Mouse (Mus musculus): ENCODE data around the gene E330009J07Rik. TPM values are rescaled to one million over a fixed set of nuclear protein-coding genes. Genes with fewer than 3 reads are reported as not detected.

The E330009J07Rik gene
- total RNA-seq, 2 experiments from 2014 or later, result 1.8 to 2.0 TPM

DNA sequence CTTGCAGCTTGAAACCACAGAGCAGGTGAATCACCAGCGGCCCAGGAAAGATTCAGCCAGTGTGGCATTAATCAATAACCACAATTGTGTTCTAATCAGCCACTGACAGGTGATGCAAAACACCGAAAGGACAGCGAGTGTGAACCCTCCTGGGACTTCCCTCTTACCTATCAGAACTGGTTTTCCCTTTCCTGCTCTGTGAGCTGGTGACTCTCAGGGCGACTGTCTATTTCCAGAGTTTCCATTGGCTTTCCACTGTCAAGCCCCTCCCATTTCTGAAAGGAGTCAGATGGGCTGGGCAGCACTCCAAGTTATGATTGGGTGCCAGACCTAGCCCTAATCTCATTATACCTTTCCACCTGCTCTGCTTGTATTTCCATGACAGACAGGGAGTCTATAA is 4.6 kb downstream of the E330009J07Rik start:
- intact Hi-C loops (cut with DNase I; ENCODE audit: low total_unique reads), result no loop called here
- DNase-seq, result no peak

DNA sequence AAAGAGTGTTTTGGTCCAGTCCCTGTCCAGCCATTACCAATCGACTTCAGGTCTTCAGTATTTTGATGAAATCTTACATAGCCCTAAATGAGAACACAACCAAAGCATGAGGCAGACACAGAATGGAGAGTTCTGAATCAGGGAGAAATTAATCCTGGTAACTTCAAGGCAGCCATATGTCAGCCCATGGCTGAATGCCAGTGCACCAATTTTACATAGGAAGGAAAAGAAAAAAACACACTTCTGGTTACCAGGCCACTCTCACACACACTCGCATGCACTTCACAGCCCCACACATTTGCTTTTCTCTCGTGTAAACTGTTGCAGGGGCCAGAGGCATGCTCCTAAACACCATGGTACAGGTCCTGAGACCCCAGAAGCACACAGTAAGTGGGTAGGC is 5.1 kb downstream of the E330009J07Rik start:
- DNase-seq, result no peak
- intact Hi-C loops (cut with DNase I; ENCODE audit: low total_unique reads), result no loop called here

DNA sequence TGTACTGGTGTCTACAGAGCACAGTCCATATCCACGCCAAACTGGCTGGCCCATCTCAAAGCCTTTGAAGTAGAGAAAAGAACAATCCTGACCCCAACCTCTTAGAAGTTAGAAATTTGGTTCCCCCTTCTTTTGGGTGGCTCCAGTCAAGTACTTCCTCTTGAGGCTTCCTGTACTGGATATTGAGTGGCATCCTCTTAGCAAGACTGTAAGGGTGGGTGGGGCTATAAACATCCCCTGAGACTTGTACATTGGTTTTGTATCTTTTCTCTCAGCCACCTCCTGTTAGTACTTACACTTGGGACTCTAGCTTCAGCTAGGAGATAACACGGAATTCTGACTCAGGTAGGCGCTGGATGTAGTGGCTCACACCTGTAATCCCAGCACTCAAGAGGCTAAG is 5.7 kb downstream of the E330009J07Rik start:
- no peak for DNase-seq
- intact Hi-C loops (cut with DNase I; ENCODE audit: low total_unique reads), result no loop called here

DNA sequence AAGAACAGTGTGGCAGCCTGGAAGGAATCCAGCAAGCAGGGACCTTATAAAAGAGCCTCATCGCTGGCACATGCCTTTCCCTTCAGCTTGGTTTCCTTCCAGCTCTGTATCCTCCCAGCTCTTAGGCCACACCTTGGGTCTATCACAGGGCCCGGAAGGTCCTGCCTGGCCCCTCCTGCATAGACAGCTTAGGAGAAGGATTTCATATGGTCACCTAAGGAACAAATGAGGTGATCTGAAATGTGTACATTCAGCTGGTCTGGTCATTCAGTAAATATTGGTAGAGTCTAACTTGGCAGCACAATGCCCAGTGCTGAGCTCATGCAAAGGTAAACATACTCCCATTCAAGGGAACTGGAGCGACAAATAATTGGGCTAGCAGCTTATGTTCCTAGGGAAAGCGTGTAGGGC is 6.4 kb downstream of the E330009J07Rik start:
- intact Hi-C loops (cut with DNase I; ENCODE audit: low total_unique reads), result no loop called here
- DNase-seq, result no peak

DNA sequence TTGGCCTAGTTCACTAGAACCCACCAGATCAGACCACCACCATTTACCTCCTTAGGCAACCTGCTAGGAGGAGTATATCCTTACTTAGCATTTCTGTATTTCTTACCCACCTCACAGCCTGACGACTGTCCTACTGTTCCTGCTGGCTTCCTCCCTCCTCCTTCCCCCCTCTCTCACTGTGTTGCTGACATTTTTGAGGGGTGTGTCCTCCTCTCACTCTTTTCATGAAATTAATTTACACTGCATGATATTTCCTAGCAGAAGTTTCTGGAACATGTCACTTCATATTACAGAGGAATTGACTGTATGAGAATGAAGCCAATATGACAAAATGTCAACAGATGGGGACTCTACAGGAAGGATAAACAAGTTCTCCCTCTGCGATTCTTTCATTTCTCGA is 7.2 kb downstream of the E330009J07Rik start:
- intact Hi-C loops (cut with DNase I; ENCODE audit: low total_unique reads), result no loop called here
- no peak for DNase-seq

DNA sequence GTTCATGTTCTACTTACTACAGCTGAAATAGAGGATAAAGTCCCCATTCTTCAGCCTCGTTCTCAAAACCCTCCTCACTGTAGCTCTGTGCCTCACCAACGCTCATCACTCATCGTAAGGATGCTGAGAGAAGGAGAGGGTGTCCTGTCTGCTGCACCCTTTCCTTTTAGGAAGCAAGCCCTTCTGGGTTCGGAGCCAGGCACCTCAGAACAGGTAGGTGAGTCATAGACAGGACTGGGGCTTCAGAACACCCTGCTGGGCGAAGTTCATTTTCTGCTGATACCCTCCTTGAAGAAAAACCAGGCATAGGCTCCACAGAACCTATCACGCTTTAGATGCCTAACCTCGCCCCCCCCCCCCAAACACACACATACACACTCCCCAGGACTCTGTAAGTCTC is 8.5 kb downstream of the E330009J07Rik start:
- intact Hi-C loops (cut with DNase I; ENCODE audit: low total_unique reads), result no loop called here

DNA sequence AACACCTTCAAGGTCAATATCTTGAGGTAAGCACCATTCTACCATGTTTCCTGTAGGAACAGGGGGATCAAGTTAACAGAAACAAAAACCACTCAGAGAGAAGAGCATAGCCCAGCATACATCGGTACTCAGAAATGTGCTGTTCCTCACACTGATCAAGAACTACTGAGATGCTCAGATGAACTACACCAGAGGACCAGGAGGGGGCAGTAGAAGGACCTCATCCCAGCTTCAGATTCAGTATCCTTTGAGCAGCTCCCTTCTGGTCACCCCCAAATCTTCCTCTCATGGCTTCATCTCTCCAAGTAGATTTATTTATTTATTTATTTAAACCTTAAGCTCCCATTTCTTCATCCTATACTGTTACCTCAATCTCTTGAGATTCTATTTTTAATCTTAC is 12.2 kb downstream of the E330009J07Rik start:
- intact Hi-C loops (cut with DNase I; ENCODE audit: low total_unique reads), result no loop called here
- DNase-seq, result no peak

More for the DNA sequence above, 8.5 kb downstream of the E330009J07Rik start:
- DNase-seq, result no peak

DNA sequence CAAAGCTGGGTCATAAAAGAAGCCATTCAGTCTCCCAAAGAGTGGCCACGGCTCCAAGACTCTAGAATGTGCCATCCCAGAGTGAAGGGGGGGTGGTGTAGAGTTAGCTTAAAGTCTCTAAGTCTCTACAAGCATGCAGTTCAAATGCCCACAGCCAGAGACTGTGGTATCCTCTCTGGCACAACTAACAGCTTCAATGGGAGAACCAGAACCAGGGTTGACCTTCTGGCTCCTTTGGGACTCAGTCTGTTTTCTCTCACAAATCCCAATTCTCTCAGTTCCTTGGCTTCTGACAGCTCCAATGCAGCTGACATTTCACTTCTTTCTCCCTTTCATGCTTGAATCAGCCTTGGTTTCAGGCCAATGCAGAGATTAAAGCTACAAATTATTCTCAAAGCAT is 12.9 kb downstream of the E330009J07Rik start:
- intact Hi-C loops (cut with DNase I; ENCODE audit: low total_unique reads), result no loop called here
- no peak for DNase-seq

DNA sequence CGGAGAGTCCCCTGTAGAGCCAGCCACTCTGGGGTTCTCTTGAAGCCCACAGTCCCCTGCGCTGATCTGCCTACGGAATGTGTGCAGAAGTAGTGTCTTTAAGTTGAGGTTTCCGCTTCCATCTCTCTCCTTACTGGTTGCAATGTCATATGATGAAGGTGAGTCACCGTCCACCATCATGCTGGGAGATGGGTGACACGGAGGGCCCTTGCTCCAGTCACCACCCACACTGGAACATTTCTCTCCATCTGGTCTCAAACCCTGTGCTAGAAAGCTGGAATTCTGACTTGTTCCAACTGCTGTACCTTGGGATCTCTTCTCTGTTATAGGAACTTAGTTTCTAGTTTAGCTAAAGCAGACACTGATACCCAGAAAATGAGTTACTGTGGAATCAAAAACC is 14.8 kb downstream of the E330009J07Rik start:
- intact Hi-C loops (cut with DNase I; ENCODE audit: low total_unique reads), result no loop called here
- DNase-seq, result no peak

DNA sequence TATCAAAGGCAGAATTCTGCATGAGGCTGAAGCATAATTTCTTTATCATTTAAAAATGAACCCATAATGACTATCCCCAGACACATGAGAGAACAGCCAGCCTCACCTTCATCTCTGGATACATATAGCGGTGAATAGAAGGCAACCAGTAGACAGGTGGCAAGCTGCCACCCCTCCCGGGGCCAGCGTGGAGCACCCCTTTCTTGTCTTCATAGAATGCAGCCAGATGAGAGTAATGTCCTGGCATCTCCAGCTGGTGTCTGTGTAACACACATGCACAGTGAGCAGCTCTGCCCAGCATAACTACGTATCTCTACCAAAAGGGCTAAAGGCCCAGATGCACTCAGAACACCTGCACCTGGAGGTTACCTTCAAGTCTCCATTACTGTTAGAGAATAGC is 17.5 kb downstream of the E330009J07Rik start:
- no peak for DNase-seq
- intact Hi-C loops (cut with DNase I; ENCODE audit: low total_unique reads), result no loop called here

DNA sequence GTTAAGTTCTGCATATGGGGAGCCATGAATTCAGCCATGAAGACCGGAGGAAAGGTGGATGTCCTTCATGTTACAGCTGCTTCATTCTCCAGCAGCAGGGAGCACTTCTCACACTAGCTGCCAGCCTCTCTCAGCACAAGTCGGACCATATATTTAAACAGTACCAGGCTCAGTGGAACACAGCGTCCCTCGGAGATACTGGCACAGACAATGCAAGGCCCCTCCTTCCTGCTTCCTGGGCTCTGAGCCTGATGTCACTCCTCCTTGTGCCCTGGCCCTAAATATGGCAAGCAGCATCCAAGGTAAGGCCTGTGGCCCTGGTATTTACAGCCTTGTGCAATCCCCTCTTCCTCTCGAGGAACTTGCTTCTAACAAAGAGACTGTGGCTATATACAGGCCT is 20.1 kb downstream of the E330009J07Rik start:
- intact Hi-C loops (cut with DNase I; ENCODE audit: low total_unique reads), result no loop called here

DNA sequence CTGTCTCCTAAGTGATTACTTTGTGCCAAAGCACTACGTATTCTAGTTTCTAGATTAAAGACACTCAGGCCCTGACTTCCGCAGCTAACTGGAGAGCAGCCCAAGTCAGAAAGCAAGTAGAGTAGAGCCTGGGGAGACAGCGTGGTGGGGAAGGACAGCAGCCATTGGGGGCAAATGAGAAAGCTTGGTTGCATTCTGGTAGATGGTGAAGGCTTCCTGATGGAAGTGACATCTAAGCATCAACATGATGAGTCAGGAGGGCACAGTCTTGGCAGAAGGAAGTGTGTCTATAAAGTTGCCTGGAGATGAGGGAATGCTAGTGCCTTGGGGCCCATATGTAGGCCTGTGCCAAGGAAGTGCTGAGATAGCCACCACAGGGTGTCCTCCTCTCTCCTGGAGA is 22.4 kb downstream of the E330009J07Rik start:
- intact Hi-C loops (cut with DNase I; ENCODE audit: low total_unique reads), result no loop called here

More for the DNA sequence above, 20.1 kb downstream of the E330009J07Rik start:
- DNase-seq, result no peak

DNA sequence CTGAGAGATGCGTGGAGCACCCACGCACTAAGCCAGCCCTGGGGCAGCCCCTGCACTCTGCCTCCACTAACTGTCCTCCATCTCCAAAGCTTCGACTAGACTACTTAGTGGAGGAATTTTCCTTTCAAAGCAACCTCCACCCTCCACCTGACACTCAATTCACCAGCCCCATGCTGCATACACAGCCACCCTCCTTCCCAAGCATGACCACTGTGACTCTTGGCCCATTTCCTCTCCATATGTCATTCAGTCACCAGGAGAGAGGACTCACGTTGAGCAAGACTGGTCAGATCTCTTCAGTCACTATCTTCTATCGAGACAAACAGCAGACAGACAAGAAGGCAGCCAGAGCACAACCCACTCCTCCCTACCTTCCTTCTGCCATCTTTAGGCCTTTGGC is 22.9 kb downstream of the E330009J07Rik start:
- no peak for DNase-seq
- intact Hi-C loops (cut with DNase I; ENCODE audit: low total_unique reads), result no loop called here

More for the DNA sequence above, 22.4 kb downstream of the E330009J07Rik start:
- no peak for DNase-seq

DNA sequence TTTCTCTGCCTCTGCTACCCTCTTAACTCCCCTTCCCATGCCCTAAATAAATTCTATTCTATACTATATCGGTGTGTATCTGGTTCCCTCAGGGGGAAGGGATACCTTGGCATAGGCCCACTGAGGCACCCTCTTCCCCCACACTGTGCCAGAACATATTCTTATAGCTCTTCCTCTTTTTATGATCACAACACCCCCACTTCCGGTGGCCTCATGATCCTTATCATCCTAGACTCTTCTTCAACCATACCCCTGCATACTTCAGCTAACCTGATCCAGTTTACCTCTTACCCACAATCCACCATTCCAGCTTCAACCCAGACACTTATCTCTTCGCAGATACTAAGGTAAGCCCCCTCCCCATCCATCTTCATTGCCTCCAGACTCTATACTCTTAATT is 24.9 kb downstream of the E330009J07Rik start:
- no peak for DNase-seq

DNA sequence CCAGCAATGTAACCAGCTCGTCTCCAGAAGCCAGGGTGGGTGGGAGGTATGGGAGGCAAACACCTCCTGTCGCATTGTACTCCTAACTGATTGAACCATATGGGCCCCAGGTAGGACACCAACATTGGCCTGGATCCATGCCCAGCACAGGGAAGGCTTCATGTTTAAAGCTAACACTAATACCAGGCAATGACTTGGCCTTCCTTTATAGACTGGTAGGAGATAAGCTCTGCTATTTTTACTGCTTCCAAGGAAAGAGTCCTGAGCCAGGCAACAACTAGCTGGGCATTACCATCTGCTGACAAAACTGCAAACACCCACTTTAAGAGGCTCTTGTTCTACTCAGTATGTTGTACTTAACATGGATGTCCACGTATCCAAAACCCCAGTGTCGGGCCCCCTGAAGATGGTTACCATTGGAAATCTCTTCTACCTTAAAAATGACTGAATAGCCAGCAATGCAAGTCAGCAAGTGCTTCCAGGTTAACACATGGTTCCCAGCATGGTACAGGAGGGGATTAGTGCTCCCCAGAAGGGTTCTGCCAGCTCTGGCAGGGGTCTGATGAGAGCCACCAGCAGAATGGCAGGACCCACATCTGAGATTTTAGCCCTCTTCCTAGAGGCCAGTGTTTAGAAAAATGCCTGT is 32.2 kb downstream of the E330009J07Rik start:
- intact Hi-C loops (cut with DNase I; ENCODE audit: low total_unique reads), result no loop called here

More for the DNA sequence above, 24.9 kb downstream of the E330009J07Rik start:
- intact Hi-C loops (cut with DNase I; ENCODE audit: low total_unique reads), result no loop called here

DNA sequence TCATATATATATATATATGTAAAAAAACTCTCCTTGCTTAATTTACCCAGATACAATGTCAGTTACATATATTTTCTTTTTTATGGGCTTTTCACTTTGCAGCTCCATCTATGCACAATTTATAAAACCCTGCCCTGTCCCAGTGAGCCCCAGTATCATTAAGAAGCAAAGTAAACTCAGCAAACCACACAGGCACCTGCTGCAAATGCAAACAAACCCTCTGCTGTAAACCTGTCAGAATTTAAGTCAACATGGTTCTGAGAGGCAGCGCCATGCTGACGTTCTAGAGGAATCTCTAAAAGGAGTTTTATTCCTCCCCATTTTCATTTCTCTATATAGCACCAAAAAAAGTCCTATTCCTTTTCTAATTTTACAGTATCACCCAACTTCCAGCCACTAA is 33.9 kb downstream of the E330009J07Rik start:
- intact Hi-C loops (cut with DNase I; ENCODE audit: low total_unique reads), result no loop called here
- no peak for DNase-seq

More for the DNA sequence above, 32.2 kb downstream of the E330009J07Rik start:
- DNase-seq, result no peak

DNA sequence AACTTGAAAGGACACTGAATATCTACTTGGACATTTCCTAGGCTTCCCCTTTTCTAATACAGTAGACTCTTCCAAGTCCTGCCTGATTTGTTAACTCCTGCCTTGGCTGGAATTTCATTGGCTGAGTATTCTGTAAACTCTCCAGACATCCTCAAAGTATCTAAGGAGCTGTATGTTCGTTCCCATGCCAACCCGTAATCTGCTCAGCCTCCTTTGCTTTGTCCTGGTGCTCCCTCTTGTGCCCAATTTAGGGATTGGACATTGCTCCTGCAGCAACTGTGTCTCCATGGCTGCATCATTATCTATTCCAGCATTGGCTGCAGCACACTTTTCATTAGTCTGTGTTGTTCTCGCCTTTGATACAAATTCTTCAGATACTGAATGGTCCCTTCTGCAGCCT is 42.7 kb downstream of the E330009J07Rik start:
- intact Hi-C loops (cut with DNase I; ENCODE audit: low total_unique reads), result loop anchor here (10.0 kb wide), 1 partner anchor 158 kb away; no protein-coding TSS in a partner anchor
- DNase-seq, result peak; percentile 43

DNA sequence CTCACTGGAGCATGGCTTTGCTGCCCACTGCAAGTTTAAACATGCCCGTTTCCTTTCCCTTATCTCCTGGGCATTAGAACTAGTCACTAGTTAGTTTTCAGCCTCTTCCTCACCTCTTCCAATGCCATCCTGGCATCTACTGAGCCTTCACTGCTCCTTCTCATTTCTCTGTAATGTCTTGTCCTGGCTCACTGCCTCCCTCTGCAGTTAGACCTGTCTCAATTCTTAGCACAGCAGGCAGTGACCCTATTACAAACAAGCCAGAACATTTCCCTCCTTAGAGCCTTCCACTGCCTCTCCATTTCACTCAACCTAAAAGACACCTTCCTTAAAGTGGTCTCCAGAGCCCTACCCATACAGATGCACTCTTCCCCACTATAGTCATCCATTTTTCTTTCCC is 45.0 kb downstream of the E330009J07Rik start:
- DNase-seq, result no peak
- intact Hi-C loops (cut with DNase I; ENCODE audit: low total_unique reads), result loop anchor here (10.0 kb wide), 1 partner anchor 156 kb away; no protein-coding TSS in a partner anchor

DNA sequence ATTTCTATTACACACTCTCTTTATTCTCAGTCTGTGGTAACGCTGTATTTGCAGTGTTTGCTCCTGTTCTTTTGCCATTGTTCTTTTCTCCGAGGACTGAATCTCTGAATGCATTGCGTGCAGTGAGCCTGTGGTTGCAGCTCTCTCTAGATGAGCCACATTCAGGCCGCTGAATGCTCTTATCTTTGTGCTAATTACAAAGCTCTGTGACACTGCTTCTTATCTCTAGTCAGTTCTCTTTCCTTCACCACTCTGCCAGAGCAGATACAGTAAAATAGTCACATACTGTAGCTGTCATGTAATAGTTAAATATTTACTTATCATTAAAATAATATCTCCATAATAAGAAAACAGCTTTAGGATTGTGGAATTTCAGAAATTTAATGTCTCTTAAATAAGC is 47.3 kb downstream of the E330009J07Rik start:
- intact Hi-C loops (cut with DNase I; ENCODE audit: low total_unique reads), result no loop called here
- no peak for DNase-seq

DNA sequence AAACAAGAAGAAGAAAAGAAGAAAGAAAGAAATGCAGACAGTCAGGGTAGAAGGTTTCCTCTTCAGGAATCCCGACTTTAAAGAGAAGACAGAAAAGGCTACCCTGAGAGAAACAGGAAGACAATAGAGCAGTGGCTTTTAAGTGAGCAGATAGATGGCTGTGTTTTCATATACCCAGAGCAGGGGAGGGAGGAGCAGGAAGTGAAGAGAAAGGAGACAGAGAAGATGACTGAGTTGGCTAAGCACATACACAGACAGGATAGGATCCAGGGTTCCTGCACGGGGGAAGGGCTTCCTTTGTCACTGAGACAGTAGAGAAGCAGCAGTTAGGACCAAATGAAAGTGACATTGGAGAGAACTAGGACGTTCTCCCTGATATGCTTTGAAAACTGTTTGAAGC is 50.3 kb downstream of the E330009J07Rik start:
- DNase-seq, result no peak
- intact Hi-C loops (cut with DNase I; ENCODE audit: low total_unique reads), result no loop called here

DNA sequence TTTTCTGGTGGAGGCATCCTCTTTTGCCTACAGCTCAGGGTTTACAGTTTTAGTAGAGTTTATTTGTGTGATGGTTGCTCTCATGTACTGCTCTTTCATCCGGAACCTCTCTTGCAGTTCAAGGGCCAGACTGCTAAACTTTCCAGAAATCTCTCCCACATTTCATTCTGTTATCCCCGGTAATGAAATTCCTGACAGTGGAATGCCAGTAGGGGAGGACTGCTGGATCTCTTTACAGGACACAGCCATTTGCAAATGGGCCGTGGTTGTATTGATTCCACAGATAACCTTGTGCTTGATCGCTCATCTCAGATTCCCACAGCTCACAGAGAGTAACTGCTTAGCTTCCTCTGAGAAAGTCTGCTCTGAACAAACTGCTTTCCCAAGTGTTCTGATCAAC is 54.0 kb downstream of the E330009J07Rik start:
- intact Hi-C loops (cut with DNase I; ENCODE audit: low total_unique reads), result no loop called here
- no peak for DNase-seq

DNA sequence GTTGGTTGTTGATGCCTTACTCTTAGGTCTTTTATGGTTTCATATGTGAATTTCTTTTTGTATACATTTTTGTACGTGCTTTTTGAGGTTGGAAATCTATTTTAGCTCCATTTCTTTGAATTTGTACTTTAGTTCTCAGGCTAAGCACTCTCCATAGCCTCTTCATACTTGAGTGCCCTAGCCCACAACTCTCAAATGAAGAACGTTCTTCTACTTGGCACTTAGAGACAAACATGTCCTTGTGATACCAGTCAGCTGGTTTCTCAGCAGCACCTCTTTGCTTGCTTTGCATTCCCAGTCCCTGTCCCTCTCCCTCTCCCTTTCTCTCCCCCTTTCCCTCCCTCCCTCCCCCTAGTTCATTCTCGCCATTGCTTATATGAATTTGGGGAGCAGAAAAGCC is 55.8 kb downstream of the E330009J07Rik start:
- DNase-seq, result no peak
- intact Hi-C loops (cut with DNase I; ENCODE audit: low total_unique reads), result no loop called here
